In the genomic region with DNA sequence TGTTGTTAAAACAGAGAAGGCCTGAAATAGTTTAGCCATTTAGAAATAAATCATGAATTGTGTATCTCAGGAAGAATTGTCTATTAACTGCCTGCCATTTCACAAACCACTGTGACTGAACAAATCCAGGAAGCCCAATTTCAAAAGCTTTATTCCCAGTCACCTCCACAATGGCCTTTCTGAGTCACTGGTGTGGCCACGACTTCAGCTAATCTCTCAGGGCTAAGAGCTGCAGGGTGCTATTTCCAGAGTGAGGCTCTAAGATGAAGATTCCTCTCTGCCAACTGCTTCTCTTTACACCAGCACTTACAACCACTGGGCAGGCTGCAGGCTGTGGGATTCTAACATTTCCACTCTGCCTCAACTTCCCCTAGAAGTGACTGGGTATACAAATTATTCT, we compare ENCODE assay signal across 19 mouse cellular contexts. TPM values are rescaled to one million over a fixed set of nuclear protein-coding genes. Genes with fewer than 3 reads are reported as not detected.
DNase-seq lines count a peak whose midpoint lies in the region; ATAC-seq and TF ChIP-seq lines count a peak whose summit lies in the region.
"Had no signal": no experiment of that assay in that cellular context is flagged by ENCODE, and none has a peak within 500 bp of the region (broad histone marks: within the 10 kb centered on the region; RNA-seq: fewer than 3 reads in every experiment).

No protein-coding gene starts in this region.

- TF ChIP-seq CTCF in liver, postnatal 0 days (IDR thresholded peaks at IDR 0.05; ENCODE audit: low read depth) = no peak

- no peaks in the 10 kb centered on the region for H3K36me3 ChIP-seq in heart, embryonic 16.5 days (ENCODE audit: control insufficient read depth, insufficient read depth)
- peaks cover 77% of the 10 kb centered on the region for H3K36me3 ChIP-seq in liver, embryonic 13.5 days
- H3K36me3 ChIP-seq in liver, postnatal 0 days (replicated peaks; ENCODE audit: insufficient read depth, low read length) = peaks cover 11% of the 10 kb centered on the region
- H3K36me3 ChIP-seq in liver, embryonic 16.5 days (ENCODE audit: control insufficient read depth, insufficient read depth) = peaks cover 27% of the 10 kb centered on the region

- peak; percentile 48 for DNase-seq in adrenal gland, adult 2 months
- DNase-seq in adrenal gland, adult 8-10 months = no peak
- no peak for DNase-seq in heart, adult 8-10 months (ENCODE audit: low spot score)
- DNase-seq in liver, embryonic 13.5 days = no peak
- DNase-seq in liver, postnatal 0 days = no peak
- DNase-seq in thymus, postnatal 4 days = no peak
- DNase-seq: adrenal gland, postnatal 25 days; cerebellum, adult 18-20 months; cerebellum, postnatal 10 days; forebrain, postnatal 0 days; gastrocnemius, postnatal 14 days; heart, postnatal 14 days had no signal

- no peak overlapping the region for H3K4me2 ChIP-seq in heart, embryonic 16.5 days (ENCODE audit: low read depth, low read length)
- no peak overlapping the region for H3K4me2 ChIP-seq in liver, embryonic 13.5 days
- no peak overlapping the region for H3K4me2 ChIP-seq in liver, postnatal 0 days (ENCODE audit: low read depth, low read length)
- H3K4me2 ChIP-seq in liver, embryonic 16.5 days (ENCODE audit: low read depth, low read length) = no peak overlapping the region
- H3K4me2 ChIP-seq: forebrain, embryonic 13.5 days; hindbrain, embryonic 15.5 days had no signal

- no peak overlapping the region for H3K4me3 ChIP-seq in heart, embryonic 16.5 days (ENCODE audit: low read length)
- no peak overlapping the region for H3K4me3 ChIP-seq in liver, embryonic 13.5 days (replicated peaks)
- no peak overlapping the region for H3K4me3 ChIP-seq in liver, postnatal 0 days (ENCODE audit: low read depth, low read length)
- H3K4me3 ChIP-seq in liver, embryonic 16.5 days (ENCODE audit: low read depth, low read length) = no peak overlapping the region
- H3K4me3 ChIP-seq: embryonic facial prominence, embryonic 10.5 days; forebrain, embryonic 13.5 days; hindbrain, embryonic 15.5 days had no signal

- no peak for TF ChIP-seq EP300 in liver, postnatal 0 days (IDR thresholded peaks at IDR 0.05; ENCODE audit: low read depth)

- peak overlapping the region; percentile 62 for H3K27ac ChIP-seq in heart, embryonic 16.5 days (ENCODE audit: low read length)
- peak overlapping the region; percentile 34 for H3K27ac ChIP-seq in liver, embryonic 13.5 days
- no peak overlapping the region for H3K27ac ChIP-seq in liver, postnatal 0 days (ENCODE audit: low read depth)
- H3K27ac ChIP-seq in liver, embryonic 16.5 days (ENCODE audit: low read length) = peak overlapping the region; percentile 54
- H3K27ac ChIP-seq: embryonic facial prominence, embryonic 10.5 days; hindbrain, embryonic 15.5 days had no signal

- H3K27me3 ChIP-seq in heart, embryonic 16.5 days (ENCODE audit: control insufficient read depth, insufficient read depth, low read length) = no peaks in the 10 kb centered on the region
- no peaks in the 10 kb centered on the region for H3K27me3 ChIP-seq in liver, embryonic 13.5 days
- H3K27me3 ChIP-seq in liver, postnatal 0 days (ENCODE audit: insufficient read depth, low read length) = no peaks in the 10 kb centered on the region
- no peaks in the 10 kb centered on the region for H3K27me3 ChIP-seq in liver, embryonic 16.5 days (ENCODE audit: control insufficient read depth, insufficient read depth, low read depth, low read length)
- H3K27me3 ChIP-seq: CH12.LX; forebrain, embryonic 13.5 days; hindbrain, embryonic 15.5 days had no signal

- H3K9ac ChIP-seq in heart, embryonic 16.5 days (ENCODE audit: low read length) = peak overlapping the region; percentile 41; the same call in 1 of the 2 replicates
- H3K9ac ChIP-seq in liver, embryonic 13.5 days = 0 out of 2 replicates have a peak overlapping the region, but pooled peaks have one; percentile 13
- H3K9ac ChIP-seq in liver, postnatal 0 days (replicated peaks) = no peak overlapping the region
- H3K9ac ChIP-seq in liver, embryonic 16.5 days (ENCODE audit: low read depth, low read length) = no peak overlapping the region
- H3K9ac ChIP-seq: forebrain, postnatal 0 days; hindbrain, embryonic 15.5 days had no signal

- ATAC-seq in heart, embryonic 16.5 days (replicated peaks; ENCODE audit: extremely low read depth, insufficient read depth, low FRiP score) = no peak
- no peak for ATAC-seq in liver, embryonic 13.5 days (ENCODE audit: low read depth)
- ATAC-seq in liver, postnatal 0 days = no peak
- ATAC-seq in liver, embryonic 16.5 days (ENCODE audit: low read depth) = no peak
- ATAC-seq: forebrain, embryonic 13.5 days; forebrain, postnatal 0 days; intestine, embryonic 16.5 days had no signal

- H3K4me1 ChIP-seq in heart, embryonic 16.5 days (ENCODE audit: control insufficient read depth, insufficient read depth, low read length) = peaks cover 9% of the 10 kb centered on the region
- H3K4me1 ChIP-seq in liver, embryonic 13.5 days (replicated peaks) = peaks cover 40% of the 10 kb centered on the region
- peaks cover 22% of the 10 kb centered on the region for H3K4me1 ChIP-seq in liver, postnatal 0 days (ENCODE audit: insufficient read depth)
- peaks cover 36% of the 10 kb centered on the region for H3K4me1 ChIP-seq in liver, embryonic 16.5 days (ENCODE audit: control insufficient read depth, low read depth, low read length)
- H3K4me1 ChIP-seq: embryonic facial prominence, embryonic 10.5 days; hindbrain, embryonic 15.5 days had no signal

- no peaks in the 10 kb centered on the region for H3K9me3 ChIP-seq in heart, embryonic 16.5 days (replicated peaks; ENCODE audit: control insufficient read depth, low read length)
- no peaks in the 10 kb centered on the region for H3K9me3 ChIP-seq in liver, embryonic 13.5 days (replicated peaks)
- no peaks in the 10 kb centered on the region for H3K9me3 ChIP-seq in liver, postnatal 0 days (ENCODE audit: low read length)
- no peaks in the 10 kb centered on the region for H3K9me3 ChIP-seq in liver, embryonic 16.5 days (replicated peaks; ENCODE audit: control insufficient read depth, low read length)
- H3K9me3 ChIP-seq: embryonic facial prominence, embryonic 10.5 days; forebrain, embryonic 13.5 days; hindbrain, embryonic 15.5 days had no signal

- 14% methylated on average over 1 of the region's 1 CpGs for WGBS in heart, embryonic 16.5 days
- 26% methylated on average over 1 of the region's 1 CpGs for WGBS in liver, embryonic 13.5 days (ENCODE audit: insufficient replicate concordance)
- 36% methylated on average over 1 of the region's 1 CpGs for WGBS in liver, postnatal 0 days (ENCODE audit: insufficient replicate concordance)
- WGBS in liver, embryonic 16.5 days (ENCODE audit: insufficient replicate concordance) = 41% methylated on average over 1 of the region's 1 CpGs

RNA-seq across cellular contexts. Expression of a gene that starts 18.8 kb away (rescaled TPM):
- 10 to 100 TPM; 76.4 to 95.2 TPM for total RNA-seq in adrenal gland, adult 2 months (2021)
- polyA plus RNA-seq in adrenal gland, adult 2 months (2012; rRNA removed) = 38.0 and 49.8 TPM in 2 replicates
- total RNA-seq in adrenal gland, adult 8-10 months (2022) = 100 to 1,000 TPM in 1 of 4 experiments, 10 to 100 TPM in 3; 84.3 to 114 (median 91.1) TPM
- polyA plus RNA-seq in heart, embryonic 16.5 days (2015; fragmentation: Nextera tagmentation; extraction: Ambion mirVana) = 105 and 107 TPM in 2 replicates
- 10 to 100 TPM; 59.5 to 74.2 (median 70.5) TPM for total RNA-seq in heart, adult 8-10 months (2022)
- polyA plus RNA-seq in liver, embryonic 13.5 days (2015; fragmentation: Nextera tagmentation; extraction: Ambion mirVana) = 33.3 and 38.7 TPM in 2 replicates
- polyA plus RNA-seq in liver, postnatal 0 days (2015; fragmentation: Nextera tagmentation; extraction: Ambion mirVana) = 47.3 and 50.1 TPM in 2 replicates
- polyA plus RNA-seq in liver, embryonic 16.5 days (2015; fragmentation: Nextera tagmentation; extraction: Ambion mirVana) = 51.5 and 58.8 TPM in 2 replicates

Comparison
In these comparisons a context has a peak if more than half of its experiments do, and no peak if none do; other contexts are left out.
1. H3K9ac ChIP-seq: peak in heart, embryonic 16.5 days (single experiment) and liver, embryonic 13.5 days (single experiment); none in liver, postnatal 0 days (single experiment) and liver, embryonic 16.5 days (single experiment).